Mouse (Mus musculus) limb, embryonic 13.5 days (tissue): ENCODE measurements around the gene Tssc4. TPM values are rescaled to one million over a fixed set of nuclear protein-coding genes. Genes with fewer than 3 reads are reported as not detected.
A peak's percentile ranks its signal among the peaks of the same experiment; 100 is the strongest.

Experiments
- ATAC-seq: fragments of 200-750 bp; cut with Nextera tagmentation; 2 replicates; pipeline ENCODE4 v1.8.0; 2017; ENCODE audit warnings: low read depth, moderate number of reproducible peaks, moderate TSS enrichment; ENCODE audit not compliant: low FRiP score
- H3K27ac ChIP-seq: fragments of 300-500 bp; sonication (generic); 2 replicates; pipeline ENCODE4 v1.5.1; 2015; ENCODE audit warnings: inconsistent platforms, mild to moderate bottlenecking, moderate library complexity
- H3K27me3 ChIP-seq: fragments of 300-500 bp; sonication (generic); 2 replicates; pipeline ENCODE4 v1.6.1; 2015; ENCODE audit warnings: mild to moderate bottlenecking, inconsistent platforms
- H3K36me3 ChIP-seq: fragments of 300-500 bp; sonication (generic); 2 replicates; pipeline ENCODE4 v1.6.1; 2015; ENCODE audit warnings: inconsistent platforms, mild to moderate bottlenecking, moderate library complexity
- H3K4me1 ChIP-seq: fragments of 300-500 bp; sonication (generic); 2 replicates; pipeline ENCODE4 v1.6.1; 2015; ENCODE audit warnings: inconsistent platforms
- H3K4me2 ChIP-seq: fragments of 300-500 bp; sonication (generic); replicated peaks from 2 replicates; pipeline ENCODE4 v1.6.1; 2015; ENCODE audit warnings: inconsistent platforms, mild to moderate bottlenecking, moderate library complexity
- H3K4me3 ChIP-seq: fragments of 300-500 bp; sonication (generic); 2 replicates; pipeline ENCODE4 v1.5.1; 2015; ENCODE audit warnings: moderate library complexity, mild to moderate bottlenecking, inconsistent platforms
- H3K9ac ChIP-seq: fragments of 300-500 bp; sonication (generic); 2 replicates; pipeline ENCODE4 v1.6.1; 2015; ENCODE audit warnings: mild to moderate bottlenecking, inconsistent platforms
- H3K9me3 ChIP-seq: fragments of 300-500 bp; sonication (generic); 2 replicates; pipeline ENCODE4 v1.6.1; 2016; ENCODE audit warnings: inconsistent platforms
- WGBS: fragments of 180-500 bp; shearing (Covaris S2); methylation state at CpG from one replicate; pipeline ENCODE4 v1.1.7; 2015; 5-methylcytosine and 5-hydroxymethylcytosine counted together
- polyA plus RNA-seq: library from polyadenylated mRNA; unstranded; fragments of >200 nt; fragmentation: Nextera tagmentation; extraction: Ambion mirVana; gene quantifications from 2 replicates; pipeline ENCODE4 v1.2.1, GENCODE M21; 2015

Tssc4 gene
- polyA plus RNA-seq, 1 experiment from 2014 or later, result 112 TPM

- H3K27me3 ChIP-seq, result no peaks in the 10 kb centered on the region
- no peak overlapping the region for H3K4me2 ChIP-seq
- peaks cover 34% of the 10 kb centered on the region for H3K36me3 ChIP-seq
- no peak overlapping the region for H3K9ac ChIP-seq
- H3K27ac ChIP-seq, result no peak overlapping the region
- ATAC-seq, result no peak
- H3K4me1 ChIP-seq, result no peaks in the 10 kb centered on the region
- 69% methylated on average over 3 of the region's 3 CpGs for WGBS
- H3K4me3 ChIP-seq, result no peak overlapping the region
- H3K9me3 ChIP-seq, result no peaks in the 10 kb centered on the region
Observed at GRCm38 (mm10) chr7:143036787-143037186, 32.3 kb upstream of the Tssc4 start.

- no peak overlapping the region for H3K9ac ChIP-seq
- peaks cover 34% of the 10 kb centered on the region for H3K36me3 ChIP-seq
- H3K4me1 ChIP-seq, result no peaks in the 10 kb centered on the region
- H3K4me3 ChIP-seq, result no peak overlapping the region
- 88% methylated on average over 4 of the region's 4 CpGs for WGBS
- no peaks in the 10 kb centered on the region for H3K9me3 ChIP-seq
- no peaks in the 10 kb centered on the region for H3K27me3 ChIP-seq
- H3K4me2 ChIP-seq, result no peak overlapping the region
- ATAC-seq, result no peak
- H3K27ac ChIP-seq, result no peak overlapping the region
Observed at GRCm38 (mm10) chr7:143037306-143037705, 31.7 kb upstream of the Tssc4 start.

- Histone ChIP-seq H3K9me3 (no peaks in the 10 kb centered on the region), H3K27me3 (no peaks in the 10 kb centered on the region), H3K4me1 (no peaks in the 10 kb centered on the region), H3K4me3 (no peak overlapping the region), H3K9ac (no peak overlapping the region), H3K4me2 (no peak overlapping the region), H3K27ac (0 out of 2 replicates have a peak overlapping the region, but pooled peaks have one; percentile 0), H3K36me3 (peaks cover 28% of the 10 kb centered on the region)
- ATAC-seq, result no peak
- WGBS, result 93% methylated on average over 3 of the region's 3 CpGs
Observed at GRCm38 (mm10) chr7:143038174-143038931, 30.7 kb upstream of the Tssc4 start.

GRCm38 (mm10) chr7:143040561-143040960 lies 28.5 kb upstream of the Tssc4 start:
- no peak for ATAC-seq
- H3K4me2 ChIP-seq, result no peak overlapping the region
- no peak overlapping the region for H3K9ac ChIP-seq
- peaks cover 4% of the 10 kb centered on the region; the same call in 1 of the 2 replicates for H3K9me3 ChIP-seq
- 94% methylated on average over 3 of the region's 3 CpGs for WGBS
- H3K36me3 ChIP-seq, result peaks cover 18% of the 10 kb centered on the region; the same call in 1 of the 2 replicates
- no peak overlapping the region for H3K4me3 ChIP-seq
- H3K27me3 ChIP-seq, result no peaks in the 10 kb centered on the region
- no peaks in the 10 kb centered on the region for H3K4me1 ChIP-seq
- H3K27ac ChIP-seq, result no peak overlapping the region

GRCm38 (mm10) chr7:143041138-143041822 lies 27.8 kb upstream of the Tssc4 start:
- Histone ChIP-seq H3K9me3 (peaks cover 4% of the 10 kb centered on the region; the same call in 1 of the 2 replicates), H3K4me1 (no peaks in the 10 kb centered on the region), H3K27me3 (no peaks in the 10 kb centered on the region), H3K4me3 (no peak overlapping the region), H3K36me3 (peaks cover 18% of the 10 kb centered on the region; the same call in 1 of the 2 replicates), H3K27ac (no peak overlapping the region), H3K9ac (no peak overlapping the region), H3K4me2 (no peak overlapping the region)
- ATAC-seq, result no peak
- WGBS, result 80% methylated on average over 3 of the region's 3 CpGs

- Histone ChIP-seq H3K4me2 (no peak overlapping the region), H3K9ac (no peak overlapping the region), H3K36me3 (peaks cover 10% of the 10 kb centered on the region; the same call in 1 of the 2 replicates), H3K27ac (no peak overlapping the region), H3K4me3 (no peak overlapping the region), H3K4me1 (no peaks in the 10 kb centered on the region), H3K27me3 (no peaks in the 10 kb centered on the region), H3K9me3 (peaks cover 4% of the 10 kb centered on the region; the same call in 1 of the 2 replicates)
- no peak for ATAC-seq
- WGBS, result 79% methylated on average over 3 of the region's 3 CpGs
Observed at GRCm38 (mm10) chr7:143042089-143042488, 27.0 kb upstream of the Tssc4 start.

- Histone ChIP-seq H3K9me3 (peaks cover 4% of the 10 kb centered on the region; the same call in 1 of the 2 replicates), H3K4me3 (no peak overlapping the region), H3K4me2 (no peak overlapping the region), H3K36me3 (peaks cover 7% of the 10 kb centered on the region; the same call in 1 of the 2 replicates), H3K4me1 (no peaks in the 10 kb centered on the region), H3K9ac (no peak overlapping the region), H3K27ac (no peak overlapping the region), H3K27me3 (no peaks in the 10 kb centered on the region)
- ATAC-seq, result no peak
- 74% methylated on average over 3 of the region's 3 CpGs for WGBS
Observed at GRCm38 (mm10) chr7:143042897-143043300, 26.1 kb upstream of the Tssc4 start.

GRCm38 (mm10) chr7:143044049-143044825 lies 24.8 kb upstream of the Tssc4 start:
- H3K4me1 ChIP-seq, result no peaks in the 10 kb centered on the region
- H3K4me3 ChIP-seq, result no peak overlapping the region
- no peaks in the 10 kb centered on the region for H3K27me3 ChIP-seq
- no peak overlapping the region for H3K27ac ChIP-seq
- H3K4me2 ChIP-seq, result no peak overlapping the region
- no peak overlapping the region for H3K9ac ChIP-seq
- no peak for ATAC-seq
- H3K36me3 ChIP-seq, result peaks cover 7% of the 10 kb centered on the region; the same call in 1 of the 2 replicates
- peaks cover 4% of the 10 kb centered on the region; the same call in 1 of the 2 replicates for H3K9me3 ChIP-seq
- WGBS, result 90% methylated on average over 2 of the region's 2 CpGs

- no peak overlapping the region for H3K27ac ChIP-seq
- H3K9ac ChIP-seq, result no peak overlapping the region
- no peak for ATAC-seq
Observed at GRCm38 (mm10) chr7:143044826-143045206, 24.2 kb upstream of the Tssc4 start.

GRCm38 (mm10) chr7:143046358-143046757 lies 22.7 kb upstream of the Tssc4 start:
- H3K27me3 ChIP-seq, result no peaks in the 10 kb centered on the region
- H3K36me3 ChIP-seq, result peaks cover 7% of the 10 kb centered on the region; the same call in 1 of the 2 replicates
- H3K4me3 ChIP-seq, result no peak overlapping the region
- no peak overlapping the region for H3K4me2 ChIP-seq
- ATAC-seq, result no peak
- H3K4me1 ChIP-seq, result no peaks in the 10 kb centered on the region
- WGBS, result 86% methylated on average over 7 of the region's 7 CpGs
- H3K9ac ChIP-seq, result no peak overlapping the region
- peaks cover 4% of the 10 kb centered on the region; the same call in 1 of the 2 replicates for H3K9me3 ChIP-seq
- H3K27ac ChIP-seq, result no peak overlapping the region

More at GRCm38 (mm10) chr7:143044826-143045206, 24.2 kb upstream of the Tssc4 start:
- no peaks in the 10 kb centered on the region for H3K4me1 ChIP-seq
- no peaks in the 10 kb centered on the region for H3K27me3 ChIP-seq
- H3K4me2 ChIP-seq, result no peak overlapping the region
- peaks cover 4% of the 10 kb centered on the region; the same call in 1 of the 2 replicates for H3K9me3 ChIP-seq
- no peak overlapping the region for H3K4me3 ChIP-seq
- H3K36me3 ChIP-seq, result peaks cover 7% of the 10 kb centered on the region; the same call in 1 of the 2 replicates

GRCm38 (mm10) chr7:143049331-143049730 lies 19.7 kb upstream of the Tssc4 start:
- ATAC-seq, result no peak
- H3K27ac ChIP-seq, result no peak overlapping the region
- H3K4me2 ChIP-seq, result no peak overlapping the region
- peaks cover 15% of the 10 kb centered on the region for H3K4me1 ChIP-seq
- H3K9me3 ChIP-seq, result peaks cover 4% of the 10 kb centered on the region; the same call in 1 of the 2 replicates
- no peaks in the 10 kb centered on the region for H3K27me3 ChIP-seq
- H3K36me3 ChIP-seq, result no peaks in the 10 kb centered on the region
- no peak overlapping the region for H3K4me3 ChIP-seq
- WGBS, result 74% methylated on average over 3 of the region's 3 CpGs
- no peak overlapping the region for H3K9ac ChIP-seq
